Mouse (Mus musculus) liver, embryonic 14.5 days (tissue): ENCODE measurements around the gene Cox8a.

Source experiments
- CTCF ChIP-seq: IDR thresholded peaks from 2 replicates; pipeline ENCODE4 v1.5.1; 2016; ENCODE audit warnings: antibody characterized with exemption, low read depth, control low read depth
- EP300 ChIP-seq: IDR thresholded peaks from 2 replicates; pipeline ENCODE4 v1.6.1; 2016; ENCODE audit warnings: antibody characterized with exemption, low read depth

GRCm38 (mm10) chr19:7182273-7182949 lies 35.0 kb downstream of the Cox8a start:
- TF ChIP-seq CTCF (no peak), EP300 (no peak)
